Mouse (Mus musculus): ENCODE measurements around the gene Rasa4.

GRCm38 (mm10) chr5:136040210-136040609, 43.5 kb upstream of the Rasa4 start:
- TF ChIP-seq POLR2A (IDR thresholded peaks at IDR 0.05; ENCODE audit: borderline replicate concordance, insufficient read depth, low read length) (no peak), CTCF (IDR thresholded peaks at IDR 0.05; ENCODE audit: borderline replicate concordance, insufficient read depth, low read depth, low read length) (no peak)

All from cerebellum, adult 2 months (tissue).